Mouse (Mus musculus): Measurements from ENCODE around the gene Cks2.

DNA sequence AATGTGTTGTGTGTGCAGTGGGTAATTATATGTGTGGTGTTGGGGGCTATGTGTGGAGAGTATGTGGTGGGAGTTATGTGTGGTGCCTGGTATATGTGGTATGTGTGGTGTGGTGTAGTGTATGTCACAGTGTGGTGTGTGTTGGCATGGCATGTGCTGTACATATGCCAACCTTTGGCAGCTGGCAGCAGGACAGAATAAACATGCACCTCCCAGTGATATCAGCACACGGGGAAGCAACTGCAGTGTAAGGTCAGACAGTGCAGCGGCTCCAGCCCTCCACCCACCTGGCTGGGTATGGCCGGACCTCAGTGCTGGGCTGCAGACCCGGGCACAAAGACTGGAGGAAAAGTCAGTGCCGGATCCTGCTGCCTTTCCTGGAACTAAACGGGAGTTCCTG, 52.4 kb downstream of the Cks2 start:
- no peak for TF ChIP-seq CTCF (IDR thresholded peaks at IDR 0.05)
- no peak for TF ChIP-seq POLR2A (IDR thresholded peaks at IDR 0.05; ENCODE audit: insufficient read depth, low read depth, low read length)
